Mouse (Mus musculus): ENCODE data around the gene H2al1i. TPM values are rescaled to one million over a fixed set of nuclear protein-coding genes. Genes with fewer than 3 reads are reported as not detected.
"Not testable (repeated sequence)": the region's sequence is repeated elsewhere in the genome, so short reads cannot be mapped to it uniquely, and the experiment has no call there.

The H2al1i gene
- polyA plus RNA-seq (2014; fragmentation: Nextera tagmentation; extraction: Ambion mirVana) = not detected in 2 replicates

DNA sequence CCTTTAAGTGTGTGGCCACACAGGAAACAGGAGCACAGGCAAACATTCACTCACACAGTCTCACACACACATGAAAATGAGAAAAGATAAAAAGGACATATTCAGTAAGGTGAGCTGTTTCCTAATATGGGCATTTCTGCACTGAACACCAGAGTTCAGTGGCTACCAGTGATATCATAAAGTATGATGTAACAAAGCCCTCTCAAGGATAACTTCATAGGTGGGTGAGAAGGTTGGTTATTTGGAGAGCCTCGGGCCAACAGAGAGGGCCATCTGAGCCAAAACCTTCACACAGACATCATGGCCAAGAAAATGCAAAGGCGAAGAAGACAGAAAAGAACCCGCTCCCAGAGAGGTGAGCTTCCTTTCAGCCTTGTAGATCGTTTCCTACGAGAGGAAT lies at the start of gene H2al1i:
Gene H2al1i (plus strand): TSS at position 301 of the 400 bp plus-strand sequence.
- H3K4me1 ChIP-seq (ENCODE audit: control insufficient read depth, insufficient read depth, low read length); H3K27me3 ChIP-seq (ENCODE audit: control insufficient read depth, insufficient read depth, low read length); ATAC-seq (replicated peaks; ENCODE audit: insufficient number of reproducible peaks, low FRiP score, low TSS enrichment, low read depth); H3K27ac ChIP-seq (replicated peaks; ENCODE audit: low read depth, low read length); H3K4me3 ChIP-seq (ENCODE audit: low read depth, low read length); DNase-seq (ENCODE audit: low spot score); H3K9ac ChIP-seq (replicated peaks; ENCODE audit: low read length); H3K36me3 ChIP-seq (replicated peaks; ENCODE audit: control insufficient read depth, insufficient read depth, low read depth, low read length); H3K4me2 ChIP-seq (ENCODE audit: low read depth, low read length); H3K9me3 ChIP-seq (replicated peaks; ENCODE audit: control insufficient read depth, low read length): not testable (repeated sequence)
- WGBS = 94% methylated on average over 2 of the region's 5 CpGs

DNA sequence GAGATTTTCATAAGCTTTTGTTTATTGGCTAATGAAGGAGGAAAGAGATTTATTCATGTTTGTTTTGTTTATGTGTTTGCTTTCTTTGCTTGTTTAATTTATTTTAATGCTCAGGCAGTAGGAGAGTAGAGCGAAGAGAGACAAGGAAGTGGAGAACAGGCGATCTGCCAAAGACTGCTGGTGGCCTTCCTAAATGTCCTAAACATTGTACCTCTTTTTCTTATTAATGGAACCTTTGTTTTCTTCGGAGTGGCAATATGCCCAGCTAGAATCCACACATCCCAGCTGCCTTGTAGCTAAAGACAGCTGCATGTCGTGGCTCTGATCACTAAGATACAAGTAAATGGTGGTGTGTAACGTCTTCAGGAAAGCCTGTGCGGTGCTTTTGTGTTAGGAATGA lies 47.4 kb upstream of the H2al1i start:
- Histone ChIP-seq H3K27ac (replicated peaks; ENCODE audit: low read depth, low read length) (no peak overlapping the region), H3K4me2 (ENCODE audit: low read depth, low read length) (no peak overlapping the region), H3K4me3 (ENCODE audit: low read depth, low read length) (no peak overlapping the region), H3K4me1 (ENCODE audit: control insufficient read depth, insufficient read depth, low read length) (no peaks in the 10 kb centered on the region), H3K9ac (replicated peaks; ENCODE audit: low read length) (no peak overlapping the region), H3K9me3 (replicated peaks; ENCODE audit: control insufficient read depth, low read length) (no peaks in the 10 kb centered on the region), H3K36me3 (replicated peaks; ENCODE audit: control insufficient read depth, insufficient read depth, low read depth, low read length) (no peaks in the 10 kb centered on the region), H3K27me3 (ENCODE audit: control insufficient read depth, insufficient read depth, low read length) (no peaks in the 10 kb centered on the region)
- DNase-seq (ENCODE audit: low spot score) = no peak
- ATAC-seq (replicated peaks; ENCODE audit: insufficient number of reproducible peaks, low FRiP score, low TSS enrichment, low read depth) = no peak
- WGBS = 78% methylated on average over 6 of the region's 6 CpGs

DNA sequence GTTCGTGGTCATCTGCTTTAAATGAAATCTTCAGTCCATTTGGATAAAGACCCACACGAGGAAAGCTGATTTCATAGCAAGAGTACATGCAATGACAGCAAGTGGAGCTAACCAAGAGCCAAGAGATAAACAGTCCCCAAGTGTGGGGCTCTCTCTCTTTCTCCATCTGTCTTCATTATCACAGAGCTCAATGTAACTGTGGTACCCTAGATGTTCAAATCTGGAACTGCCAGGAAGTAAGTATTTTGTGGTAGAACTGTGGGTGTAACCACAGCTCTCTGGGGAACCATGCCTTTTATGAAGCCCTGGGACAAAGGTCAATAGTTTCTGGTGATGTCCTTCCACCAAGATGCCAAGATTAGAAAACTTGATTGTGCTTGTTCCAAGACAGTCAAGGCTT lies 43.7 kb upstream of the H2al1i start:
- Histone ChIP-seq H3K9me3 (replicated peaks; ENCODE audit: control insufficient read depth, low read length) (no peaks in the 10 kb centered on the region), H3K27me3 (ENCODE audit: control insufficient read depth, insufficient read depth, low read length) (no peaks in the 10 kb centered on the region), H3K9ac (replicated peaks; ENCODE audit: low read length) (no peak overlapping the region), H3K36me3 (replicated peaks; ENCODE audit: control insufficient read depth, insufficient read depth, low read depth, low read length) (no peaks in the 10 kb centered on the region), H3K4me1 (ENCODE audit: control insufficient read depth, insufficient read depth, low read length) (no peaks in the 10 kb centered on the region), H3K4me3 (ENCODE audit: low read depth, low read length) (no peak overlapping the region), H3K4me2 (ENCODE audit: low read depth, low read length) (no peak overlapping the region), H3K27ac (replicated peaks; ENCODE audit: low read depth, low read length) (no peak overlapping the region)
- no peak for DNase-seq (ENCODE audit: low spot score)
- 60% methylated on average over 2 of the region's 2 CpGs for WGBS
- no peak for ATAC-seq (replicated peaks; ENCODE audit: insufficient number of reproducible peaks, low FRiP score, low TSS enrichment, low read depth)

DNA sequence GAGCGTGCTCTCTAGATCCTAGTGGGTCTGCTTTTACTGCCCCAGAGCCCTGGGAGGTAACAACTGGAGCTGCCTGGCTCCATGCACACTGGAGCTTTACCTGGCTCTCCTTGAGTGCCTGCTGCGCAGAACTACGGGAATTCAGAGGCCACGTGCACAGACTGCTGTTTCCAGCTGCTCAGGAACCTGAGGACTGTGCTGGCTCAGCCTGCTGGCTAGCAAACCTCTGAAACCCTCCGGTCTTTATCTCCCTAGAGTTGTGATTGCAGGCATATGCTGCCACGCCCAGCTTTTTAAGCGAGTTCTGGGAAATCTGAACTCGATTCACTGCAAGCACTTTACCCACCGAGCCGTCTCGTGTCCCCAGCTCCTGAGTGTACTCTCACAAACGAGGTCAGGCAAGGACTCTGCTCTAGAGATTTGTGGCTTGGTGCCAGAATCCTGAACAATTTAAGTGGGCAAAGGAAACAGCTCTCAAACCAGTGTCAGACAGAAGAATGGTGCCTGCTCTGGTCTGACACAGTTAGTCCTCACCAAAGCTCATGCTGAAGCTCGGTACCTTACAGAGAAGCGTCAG lies 36.1 kb upstream of the H2al1i start:
- H3K4me3 ChIP-seq (ENCODE audit: low read depth, low read length) = no peak overlapping the region
- H3K4me1 ChIP-seq (ENCODE audit: control insufficient read depth, insufficient read depth, low read length) = no peaks in the 10 kb centered on the region
- DNase-seq (ENCODE audit: low spot score) (no peak), ATAC-seq (replicated peaks; ENCODE audit: insufficient number of reproducible peaks, low FRiP score, low TSS enrichment, low read depth) (no peak)
- no peak overlapping the region for H3K4me2 ChIP-seq (ENCODE audit: low read depth, low read length)
- 76% methylated on average over 14 of the region's 14 CpGs for WGBS
- H3K36me3 ChIP-seq (replicated peaks; ENCODE audit: control insufficient read depth, insufficient read depth, low read depth, low read length) = no peaks in the 10 kb centered on the region
- no peaks in the 10 kb centered on the region for H3K27me3 ChIP-seq (ENCODE audit: control insufficient read depth, insufficient read depth, low read length)
- H3K9ac ChIP-seq (replicated peaks; ENCODE audit: low read length) = no peak overlapping the region
- no peaks in the 10 kb centered on the region for H3K9me3 ChIP-seq (replicated peaks; ENCODE audit: control insufficient read depth, low read length)
- H3K27ac ChIP-seq (replicated peaks; ENCODE audit: low read depth, low read length) = no peak overlapping the region

DNA sequence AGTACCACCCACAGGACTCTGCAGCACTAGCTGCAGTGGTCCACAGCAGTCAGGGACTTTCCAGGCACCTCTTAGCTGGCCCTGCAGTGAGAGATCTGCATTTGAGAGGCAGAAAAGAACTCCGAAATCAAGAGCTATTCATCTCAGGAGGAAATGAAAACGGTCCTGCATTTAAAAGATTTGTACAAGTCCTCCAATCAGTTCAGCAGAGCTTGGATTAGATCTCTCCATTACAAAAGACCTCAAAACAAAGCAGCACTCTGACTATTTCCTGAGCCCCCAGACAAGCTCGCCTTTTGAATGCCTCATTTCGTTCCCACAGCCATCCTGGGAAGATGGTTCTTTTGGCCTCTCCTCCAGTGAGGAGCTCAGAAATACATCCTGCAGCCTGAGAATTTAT lies 35.2 kb upstream of the H2al1i start:
- no peaks in the 10 kb centered on the region for H3K27me3 ChIP-seq (ENCODE audit: control insufficient read depth, insufficient read depth, low read length)
- no peak overlapping the region for H3K4me2 ChIP-seq (ENCODE audit: low read depth, low read length)
- H3K4me3 ChIP-seq (ENCODE audit: low read depth, low read length) = no peak overlapping the region
- no peaks in the 10 kb centered on the region for H3K36me3 ChIP-seq (replicated peaks; ENCODE audit: control insufficient read depth, insufficient read depth, low read depth, low read length)
- no peak for ATAC-seq (replicated peaks; ENCODE audit: insufficient number of reproducible peaks, low FRiP score, low TSS enrichment, low read depth)
- H3K27ac ChIP-seq (replicated peaks; ENCODE audit: low read depth, low read length) = no peak overlapping the region
- no peaks in the 10 kb centered on the region for H3K9me3 ChIP-seq (replicated peaks; ENCODE audit: control insufficient read depth, low read length)
- no peak for DNase-seq (ENCODE audit: low spot score)
- H3K9ac ChIP-seq (replicated peaks; ENCODE audit: low read length) = no peak overlapping the region
- 69% methylated on average over 4 of the region's 4 CpGs for WGBS
- H3K4me1 ChIP-seq (ENCODE audit: control insufficient read depth, insufficient read depth, low read length) = no peaks in the 10 kb centered on the region

DNA sequence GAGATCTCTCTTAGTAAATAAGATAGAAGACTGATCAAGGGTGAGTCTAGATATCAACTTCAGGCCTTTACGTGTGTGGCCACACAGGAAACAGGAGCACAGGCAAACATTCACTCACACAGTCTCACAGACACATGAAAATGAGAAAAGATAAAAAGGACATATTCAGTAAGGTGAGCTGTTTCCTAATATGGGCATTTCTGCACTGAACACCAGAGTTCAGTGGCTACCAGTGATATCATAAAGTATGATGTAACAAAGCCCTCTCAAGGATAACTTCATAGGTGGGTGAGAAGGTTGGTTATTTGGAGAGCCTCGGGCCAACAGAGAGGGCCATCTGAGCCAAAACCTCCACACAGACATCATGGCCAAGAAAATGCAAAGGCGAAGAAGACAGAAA lies 25.5 kb upstream of the H2al1i start, which contains the start of gene H2al1a:
Gene H2al1a (plus strand): TSS at position 301 of the 400 bp plus-strand sequence.
- not testable (repeated sequence) for DNase-seq (ENCODE audit: low spot score); H3K4me2 ChIP-seq (ENCODE audit: low read depth, low read length); H3K4me1 ChIP-seq (ENCODE audit: control insufficient read depth, insufficient read depth, low read length); H3K4me3 ChIP-seq (ENCODE audit: low read depth, low read length); H3K27ac ChIP-seq (replicated peaks; ENCODE audit: low read depth, low read length); H3K9me3 ChIP-seq (replicated peaks; ENCODE audit: control insufficient read depth, low read length); H3K9ac ChIP-seq (replicated peaks; ENCODE audit: low read length); H3K36me3 ChIP-seq (replicated peaks; ENCODE audit: control insufficient read depth, insufficient read depth, low read depth, low read length); ATAC-seq (replicated peaks; ENCODE audit: insufficient number of reproducible peaks, low FRiP score, low TSS enrichment, low read depth); H3K27me3 ChIP-seq (ENCODE audit: control insufficient read depth, insufficient read depth, low read length)
- WGBS = no CpG with 5 or more reads among the region's 3 CpGs

DNA sequence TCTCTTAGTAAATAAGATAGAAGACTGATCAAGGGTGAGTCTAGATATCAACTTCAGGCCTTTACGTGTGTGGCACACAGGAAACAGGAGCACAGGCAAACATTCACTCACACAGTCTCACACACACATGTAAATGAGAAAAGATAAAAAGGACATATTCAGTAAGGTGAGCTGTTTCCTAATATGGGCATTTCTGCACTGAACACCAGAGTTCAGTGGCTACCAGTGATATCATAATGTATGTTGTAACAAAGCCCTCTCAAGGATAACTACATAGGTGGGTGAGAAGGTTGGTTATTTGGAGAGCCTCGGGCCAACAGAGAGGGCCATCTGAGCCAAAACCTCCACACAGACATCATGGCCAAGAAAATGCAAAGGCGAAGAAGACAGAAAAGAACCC lies 22.3 kb upstream of the H2al1i start, which contains the start of gene H2al1b:
Gene H2al1b (plus strand): TSS at position 301 of the 400 bp plus-strand sequence.
- H3K4me2 ChIP-seq (ENCODE audit: low read depth, low read length); H3K9me3 ChIP-seq (replicated peaks; ENCODE audit: control insufficient read depth, low read length); H3K27me3 ChIP-seq (ENCODE audit: control insufficient read depth, insufficient read depth, low read length); H3K36me3 ChIP-seq (replicated peaks; ENCODE audit: control insufficient read depth, insufficient read depth, low read depth, low read length); H3K9ac ChIP-seq (replicated peaks; ENCODE audit: low read length); H3K27ac ChIP-seq (replicated peaks; ENCODE audit: low read depth, low read length); ATAC-seq (replicated peaks; ENCODE audit: insufficient number of reproducible peaks, low FRiP score, low TSS enrichment, low read depth); DNase-seq (ENCODE audit: low spot score); H3K4me1 ChIP-seq (ENCODE audit: control insufficient read depth, insufficient read depth, low read length); H3K4me3 ChIP-seq (ENCODE audit: low read depth, low read length): not testable (repeated sequence)
- WGBS = 95% methylated on average over 1 of the region's 3 CpGs

DNA sequence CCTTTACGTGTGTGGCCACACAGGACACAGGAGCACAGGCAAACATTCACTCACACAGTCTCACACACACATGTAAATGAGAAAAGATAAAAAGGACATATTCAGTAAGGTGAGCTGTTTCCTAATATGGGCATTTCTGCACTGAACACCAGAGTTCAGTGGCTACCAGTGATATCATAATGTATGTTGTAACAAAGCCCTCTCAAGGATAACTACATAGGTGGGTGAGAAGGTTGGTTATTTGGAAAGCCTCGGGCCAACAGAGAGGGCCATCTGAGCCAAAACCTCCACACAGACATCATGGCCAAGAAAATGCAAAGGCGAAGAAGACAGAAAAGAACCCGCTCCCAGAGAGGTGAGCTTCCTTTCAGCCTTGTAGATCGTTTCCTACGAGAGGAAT lies 19.1 kb upstream of the H2al1i start, which contains the start of gene H2al1c:
Gene H2al1c (plus strand): TSS at position 301 of the 400 bp plus-strand sequence.
- not testable (repeated sequence) for DNase-seq (ENCODE audit: low spot score); H3K27ac ChIP-seq (replicated peaks; ENCODE audit: low read depth, low read length); H3K36me3 ChIP-seq (replicated peaks; ENCODE audit: control insufficient read depth, insufficient read depth, low read depth, low read length); ATAC-seq (replicated peaks; ENCODE audit: insufficient number of reproducible peaks, low FRiP score, low TSS enrichment, low read depth); H3K4me1 ChIP-seq (ENCODE audit: control insufficient read depth, insufficient read depth, low read length); H3K4me3 ChIP-seq (ENCODE audit: low read depth, low read length); H3K9me3 ChIP-seq (replicated peaks; ENCODE audit: control insufficient read depth, low read length); H3K9ac ChIP-seq (replicated peaks; ENCODE audit: low read length); H3K4me2 ChIP-seq (ENCODE audit: low read depth, low read length); H3K27me3 ChIP-seq (ENCODE audit: control insufficient read depth, insufficient read depth, low read length)
- WGBS = 70% methylated on average over 2 of the region's 6 CpGs

Data from embryonic facial prominence, embryonic 11.5 days (tissue).